Mouse (Mus musculus): ENCODE results near the gene Pklr. TPM values are rescaled to one million over a fixed set of nuclear protein-coding genes. Genes with fewer than 3 reads are reported as not detected.
A peak's percentile ranks its signal among the peaks of the same experiment; 100 is the strongest.

Pklr gene
- total RNA-seq, 1 experiment from 2014 or later = 15.5 TPM

GRCm38 (mm10) chr3:89108146-89108545 is 27.8 kb upstream of the Pklr start:
- ATAC-seq (replicated peaks in 1 of 2; ENCODE audit: insufficient read depth in 1 of 2, low FRiP score in 2 of 2, low TSS enrichment in 1 of 2, low read depth in 1 of 2, poor library complexity in 2 of 2, severe bottlenecking in 2 of 2) = no peak

GRCm38 (mm10) chr3:89113058-89113457 is 22.9 kb upstream of the Pklr start:
- no peak for ATAC-seq (replicated peaks in 1 of 2; ENCODE audit: insufficient read depth in 1 of 2, low FRiP score in 2 of 2, low TSS enrichment in 1 of 2, low read depth in 1 of 2, poor library complexity in 2 of 2, severe bottlenecking in 2 of 2)

- ATAC-seq (replicated peaks in 1 of 2; ENCODE audit: insufficient read depth in 1 of 2, low FRiP score in 2 of 2, low TSS enrichment in 1 of 2, low read depth in 1 of 2, poor library complexity in 2 of 2, severe bottlenecking in 2 of 2) = peak in 1 of 2 experiments; percentile 56; a peak in 1 of 4 replicates
These were observed 20.4 kb upstream of the Pklr start for GRCm38 (mm10) chr3:89115522-89115921.

GRCm38 (mm10) chr3:89123313-89123712 is 12.6 kb upstream of the Pklr start:
- ATAC-seq (replicated peaks in 1 of 2; ENCODE audit: insufficient read depth in 1 of 2, low FRiP score in 2 of 2, low TSS enrichment in 1 of 2, low read depth in 1 of 2, poor library complexity in 2 of 2, severe bottlenecking in 2 of 2) = no peak

- ATAC-seq (replicated peaks in 1 of 2; ENCODE audit: insufficient read depth in 1 of 2, low FRiP score in 2 of 2, low TSS enrichment in 1 of 2, low read depth in 1 of 2, poor library complexity in 2 of 2, severe bottlenecking in 2 of 2) = no peak
These were observed 11.7 kb upstream of the Pklr start for GRCm38 (mm10) chr3:89124241-89124640.

- no peak for ATAC-seq (replicated peaks in 1 of 2; ENCODE audit: insufficient read depth in 1 of 2, low FRiP score in 2 of 2, low TSS enrichment in 1 of 2, low read depth in 1 of 2, poor library complexity in 2 of 2, severe bottlenecking in 2 of 2)
These were observed 10.0 kb upstream of the Pklr start for GRCm38 (mm10) chr3:89125981-89126380.

- no peak for ATAC-seq (replicated peaks in 1 of 2; ENCODE audit: insufficient read depth in 1 of 2, low FRiP score in 2 of 2, low TSS enrichment in 1 of 2, low read depth in 1 of 2, poor library complexity in 2 of 2, severe bottlenecking in 2 of 2)
These were observed 6.0 kb upstream of the Pklr start for GRCm38 (mm10) chr3:89129908-89130307.

GRCm38 (mm10) chr3:89131816-89132215 is 4.1 kb upstream of the Pklr start:
- no peak for ATAC-seq (replicated peaks in 1 of 2; ENCODE audit: insufficient read depth in 1 of 2, low FRiP score in 2 of 2, low TSS enrichment in 1 of 2, low read depth in 1 of 2, poor library complexity in 2 of 2, severe bottlenecking in 2 of 2)

GRCm38 (mm10) chr3:89132285-89133062 is 3.5 kb upstream of the Pklr start:
- peak; percentile 44 to 79; a peak in 3 of 4 replicates for ATAC-seq (replicated peaks in 1 of 2; ENCODE audit: insufficient read depth in 1 of 2, low FRiP score in 2 of 2, low TSS enrichment in 1 of 2, low read depth in 1 of 2, poor library complexity in 2 of 2, severe bottlenecking in 2 of 2)

- no peak for ATAC-seq (replicated peaks in 1 of 2; ENCODE audit: insufficient read depth in 1 of 2, low FRiP score in 2 of 2, low TSS enrichment in 1 of 2, low read depth in 1 of 2, poor library complexity in 2 of 2, severe bottlenecking in 2 of 2)
These were observed 2.9 kb upstream of the Pklr start for GRCm38 (mm10) chr3:89133063-89133450.

- ATAC-seq (replicated peaks in 1 of 2; ENCODE audit: insufficient read depth in 1 of 2, low FRiP score in 2 of 2, low TSS enrichment in 1 of 2, low read depth in 1 of 2, poor library complexity in 2 of 2, severe bottlenecking in 2 of 2) = no peak
These were observed 2.2 kb upstream of the Pklr start for GRCm38 (mm10) chr3:89133752-89134151.

GRCm38 (mm10) chr3:89136365-89136764 is 423 bp downstream of the Pklr start:
- 0 out of 4 replicates have a peak, but pooled peaks of 1 of the 2 experiments have one; percentile 37 for ATAC-seq (replicated peaks in 1 of 2; ENCODE audit: insufficient read depth in 1 of 2, low FRiP score in 2 of 2, low TSS enrichment in 1 of 2, low read depth in 1 of 2, poor library complexity in 2 of 2, severe bottlenecking in 2 of 2)

- ATAC-seq (replicated peaks in 1 of 2; ENCODE audit: insufficient read depth in 1 of 2, low FRiP score in 2 of 2, low TSS enrichment in 1 of 2, low read depth in 1 of 2, poor library complexity in 2 of 2, severe bottlenecking in 2 of 2) = no peak
These were observed 8.9 kb downstream of the Pklr start for GRCm38 (mm10) chr3:89144821-89145220.

GRCm38 (mm10) chr3:89145566-89145965 is 9.6 kb downstream of the Pklr start:
- ATAC-seq (replicated peaks in 1 of 2; ENCODE audit: insufficient read depth in 1 of 2, low FRiP score in 2 of 2, low TSS enrichment in 1 of 2, low read depth in 1 of 2, poor library complexity in 2 of 2, severe bottlenecking in 2 of 2) = no peak

GRCm38 (mm10) chr3:89147101-89147978 is 11.4 kb downstream of the Pklr start:
- 0 out of 4 replicates have a peak, but pooled peaks of 1 of the 2 experiments have one; percentile 9 for ATAC-seq (replicated peaks in 1 of 2; ENCODE audit: insufficient read depth in 1 of 2, low FRiP score in 2 of 2, low TSS enrichment in 1 of 2, low read depth in 1 of 2, poor library complexity in 2 of 2, severe bottlenecking in 2 of 2)

GRCm38 (mm10) chr3:89147979-89148311 is 12.0 kb downstream of the Pklr start:
- peak in 1 of 2 experiments; percentile 14; a peak in 1 of 4 replicates for ATAC-seq (replicated peaks in 1 of 2; ENCODE audit: insufficient read depth in 1 of 2, low FRiP score in 2 of 2, low TSS enrichment in 1 of 2, low read depth in 1 of 2, poor library complexity in 2 of 2, severe bottlenecking in 2 of 2)

GRCm38 (mm10) chr3:89148567-89148966 is 12.6 kb downstream of the Pklr start:
- ATAC-seq (replicated peaks in 1 of 2; ENCODE audit: insufficient read depth in 1 of 2, low FRiP score in 2 of 2, low TSS enrichment in 1 of 2, low read depth in 1 of 2, poor library complexity in 2 of 2, severe bottlenecking in 2 of 2) = no peak

All from hematopoietic stem cell, adult 5-6 weeks (primary cell).